Mouse (Mus musculus) neural tube, embryonic 11.5 days (tissue): ENCODE measurements around the gene Urad. TPM values are rescaled to one million over a fixed set of nuclear protein-coding genes. Genes with fewer than 3 reads are reported as not detected.

ENCODE experiments used
- ATAC-seq: fragments of 200-750 bp; cut with Nextera tagmentation; 2 replicates; pipeline ENCODE4 v1.8.0; 2017; ENCODE audit warnings: moderate number of reproducible peaks, mild to moderate bottlenecking, moderate TSS enrichment, moderate library complexity; ENCODE audit not compliant: insufficient read depth, low FRiP score, low TSS enrichment
- DNase-seq: peaks from one replicate; pipeline ENCODE4 v3.0.0-alpha.2; 2015; ENCODE audit warnings: low spot score
- H3K27ac ChIP-seq: fragments of 300-500 bp; sonication (generic); 2 replicates; pipeline ENCODE4 v1.5.1; 2014; ENCODE audit warnings: low read depth, mild to moderate bottlenecking, low read length
- H3K27me3 ChIP-seq: fragments of 300-500 bp; sonication (generic); 2 replicates; pipeline ENCODE4 v1.6.1; 2014; ENCODE audit warnings: mild to moderate bottlenecking, low read length, mixed read lengths; ENCODE audit not compliant: control insufficient read depth, insufficient read depth
- H3K36me3 ChIP-seq: fragments of 300-500 bp; sonication (generic); 2 replicates; pipeline ENCODE4 v1.6.1; 2014; ENCODE audit warnings: mild to moderate bottlenecking, low read length, moderate library complexity, mixed read lengths; ENCODE audit not compliant: control insufficient read depth, insufficient read depth
- H3K4me1 ChIP-seq: fragments of 300-500 bp; sonication (generic); 2 replicates; pipeline ENCODE4 v1.6.1; 2014; ENCODE audit warnings: low read length, mixed read lengths; ENCODE audit not compliant: control insufficient read depth, insufficient read depth
- H3K4me2 ChIP-seq: fragments of 300-500 bp; sonication (generic); 2 replicates; pipeline ENCODE4 v1.6.1; 2014; ENCODE audit warnings: low read depth, mild to moderate bottlenecking, moderate library complexity
- H3K4me3 ChIP-seq: fragments of 300-500 bp; sonication (generic); 2 replicates; pipeline ENCODE4 v1.5.1; 2014; ENCODE audit warnings: low read depth, low read length
- H3K9ac ChIP-seq: fragments of 300-500 bp; sonication (generic); 2 replicates; pipeline ENCODE4 v1.6.1; 2014; ENCODE audit warnings: mild to moderate bottlenecking, low read length
- H3K9me3 ChIP-seq: fragments of 300-500 bp; sonication (generic); 2 replicates; pipeline ENCODE4 v1.6.1; 2016; ENCODE audit warnings: low read length; ENCODE audit not compliant: control insufficient read depth
- WGBS: fragments of 180-500 bp; shearing (Covaris S2); extraction: QIAGEN DNeasy Blood & Tissue Kit; methylation state at CpG from one replicate; pipeline ENCODE4 v1.1.7; 2014; 5-methylcytosine and 5-hydroxymethylcytosine counted together
- polyA plus RNA-seq: library from polyadenylated mRNA; unstranded; fragments of >200 nt; fragmentation: Nextera tagmentation; extraction: Ambion mirVana; gene quantifications from 2 replicates; pipeline ENCODE4 v1.2.1, GENCODE M21; 2014

The Urad gene
- polyA plus RNA-seq, 1 experiment from 2014 or later = not detected

DNA sequence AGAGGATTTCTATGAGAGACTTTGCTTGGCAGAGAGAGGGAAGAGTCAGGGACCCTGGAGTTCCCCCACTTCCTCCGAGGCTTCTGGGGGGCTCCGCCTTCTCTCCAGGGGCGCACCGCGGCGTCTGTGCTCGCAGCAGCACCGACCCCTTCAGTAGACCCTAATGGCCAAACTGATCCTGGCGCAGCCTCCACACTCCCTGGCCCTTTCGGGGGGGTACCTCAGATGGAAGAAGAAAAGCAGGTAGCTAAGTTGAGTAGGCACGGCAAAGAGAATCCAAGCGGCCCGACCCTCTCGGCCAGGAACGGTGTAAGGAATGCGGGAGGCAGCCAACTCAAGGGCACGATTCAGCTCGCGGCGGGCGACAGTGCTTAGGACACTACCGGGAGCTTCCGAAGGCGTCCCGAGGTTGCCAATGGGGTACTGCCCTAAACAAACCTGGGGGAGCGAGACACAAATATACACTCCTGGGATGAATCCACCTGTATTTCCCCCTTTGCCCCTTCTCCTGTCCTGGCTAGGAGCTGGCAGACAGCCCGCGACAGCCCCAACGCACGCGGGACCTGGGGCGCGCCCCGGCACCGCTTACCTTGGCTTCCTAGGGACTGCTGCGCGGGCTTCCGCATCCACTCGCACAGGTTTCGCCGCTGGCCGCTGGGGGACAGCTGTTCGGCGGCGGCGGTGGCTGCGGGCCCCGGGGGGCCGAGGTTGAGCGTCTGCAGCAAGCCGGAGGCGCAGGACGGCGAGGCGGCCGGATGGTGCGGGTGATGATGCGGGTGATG is 16.2 kb downstream of the Urad start:
- no peaks in the 10 kb centered on the region for H3K36me3 ChIP-seq
- H3K9me3 ChIP-seq = no peaks in the 10 kb centered on the region
- no peak overlapping the region for H3K4me2 ChIP-seq
- H3K4me3 ChIP-seq = peak overlapping the region; percentile 10
- peaks cover 100% of the 10 kb centered on the region for H3K27me3 ChIP-seq
- no peak overlapping the region for H3K27ac ChIP-seq
- peaks cover 7% of the 10 kb centered on the region for H3K4me1 ChIP-seq
- no peak for DNase-seq
- H3K9ac ChIP-seq = no peak overlapping the region
- under 1% methylated on average over 56 of the region's 58 CpGs for WGBS
- no peak for ATAC-seq

DNA sequence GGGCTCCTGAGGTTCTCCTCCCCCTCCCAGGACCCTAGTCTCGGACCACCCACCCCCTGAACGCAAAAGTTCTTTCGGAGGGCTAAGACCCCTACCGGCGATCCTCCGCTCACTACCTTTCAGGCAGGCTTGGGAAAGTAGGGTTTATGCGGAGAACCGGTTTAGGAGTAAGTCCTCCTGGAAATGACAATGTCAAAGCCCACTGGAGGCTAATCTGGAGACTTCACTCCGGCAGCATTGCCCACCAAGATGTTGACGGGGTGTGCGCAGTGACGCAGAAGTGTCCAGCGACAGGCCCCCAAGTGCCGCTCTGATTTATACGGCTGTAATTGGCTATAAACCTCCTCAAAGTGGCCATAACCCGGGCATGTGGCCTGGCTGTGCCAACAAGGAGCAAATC is 17.1 kb downstream of the Urad start:
- H3K9me3 ChIP-seq = no peaks in the 10 kb centered on the region
- no peak overlapping the region for H3K27ac ChIP-seq
- no peaks in the 10 kb centered on the region for H3K36me3 ChIP-seq
- 0% methylated on average over 16 of the region's 16 CpGs for WGBS
- peaks cover 7% of the 10 kb centered on the region for H3K4me1 ChIP-seq
- H3K9ac ChIP-seq = no peak overlapping the region
- DNase-seq (no peak), ATAC-seq (no peak)
- H3K4me2 ChIP-seq = no peak overlapping the region
- H3K4me3 ChIP-seq = no peak overlapping the region
- peaks cover 100% of the 10 kb centered on the region for H3K27me3 ChIP-seq

GRCm38 (mm10) chr5:147304276-147305155 is 17.7 kb downstream of the Urad start:
- H3K4me2 ChIP-seq = peak overlapping the region; percentile 10
- H3K36me3 ChIP-seq = no peaks in the 10 kb centered on the region
- no peak overlapping the region for H3K27ac ChIP-seq
- H3K9me3 ChIP-seq = no peaks in the 10 kb centered on the region
- DNase-seq (no peak), ATAC-seq (no peak)
- under 1% methylated on average over 53 of the region's 54 CpGs for WGBS
- no peak overlapping the region for H3K9ac ChIP-seq
- peaks cover 7% of the 10 kb centered on the region for H3K4me1 ChIP-seq
- H3K4me3 ChIP-seq = no peak overlapping the region
- peaks cover 100% of the 10 kb centered on the region for H3K27me3 ChIP-seq

DNA sequence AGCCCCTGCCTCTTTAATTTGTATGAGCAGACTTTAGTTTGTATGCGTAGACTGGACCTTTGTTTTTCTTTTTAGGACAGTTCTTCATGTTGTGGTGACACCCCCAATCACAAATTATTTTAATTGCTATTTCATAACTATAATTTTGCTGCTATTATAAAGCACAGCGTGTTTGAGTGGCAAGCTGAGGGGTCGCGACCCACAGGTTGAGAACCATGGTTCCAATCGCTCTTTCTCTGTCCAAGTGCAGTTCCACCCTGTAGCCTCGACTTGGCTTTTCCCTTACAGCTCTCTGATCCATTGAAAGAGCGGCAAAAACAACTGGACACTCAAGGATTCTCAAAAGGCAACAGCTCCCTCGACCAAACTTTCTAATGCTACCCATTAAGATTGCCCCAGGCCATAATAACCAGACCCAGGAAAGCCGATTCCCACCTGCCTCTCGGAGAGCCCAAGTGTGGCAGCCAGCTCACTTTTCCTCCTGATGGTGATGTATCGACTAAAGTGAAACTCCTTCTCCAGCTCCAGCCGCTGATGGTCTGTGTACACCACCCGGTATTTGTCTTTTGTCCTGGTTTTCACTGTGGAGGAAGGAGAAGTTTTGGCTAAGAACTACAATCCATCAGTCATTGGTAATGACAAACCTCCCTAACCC is 19.4 kb downstream of the Urad start:
- Histone ChIP-seq H3K4me3 (no peak overlapping the region), H3K27ac (no peak overlapping the region), H3K4me1 (peaks cover 7% of the 10 kb centered on the region), H3K9me3 (no peaks in the 10 kb centered on the region), H3K27me3 (peaks cover 96% of the 10 kb centered on the region), H3K36me3 (no peaks in the 10 kb centered on the region), H3K9ac (no peak overlapping the region), H3K4me2 (no peak overlapping the region)
- DNase-seq = no peak
- ATAC-seq = no peak
- 6% methylated on average over 13 of the region's 13 CpGs for WGBS

GRCm38 (mm10) chr5:147302141-147302540 is 20.1 kb downstream of the Urad start:
- H3K4me1 ChIP-seq = peaks cover 7% of the 10 kb centered on the region
- WGBS = 12% methylated on average over 8 of the region's 8 CpGs
- H3K27ac ChIP-seq = no peak overlapping the region
- H3K36me3 ChIP-seq = no peaks in the 10 kb centered on the region
- H3K9ac ChIP-seq = no peak overlapping the region
- H3K4me3 ChIP-seq = no peak overlapping the region
- peaks cover 93% of the 10 kb centered on the region for H3K27me3 ChIP-seq
- H3K4me2 ChIP-seq = no peak overlapping the region
- ATAC-seq (no peak), DNase-seq (no peak)
- H3K9me3 ChIP-seq = no peaks in the 10 kb centered on the region

GRCm38 (mm10) chr5:147301781-147302070 is 20.5 kb downstream of the Urad start:
- Histone ChIP-seq H3K4me3 (no peak overlapping the region), H3K4me2 (no peak overlapping the region), H3K9me3 (no peaks in the 10 kb centered on the region), H3K36me3 (no peaks in the 10 kb centered on the region), H3K27me3 (peaks cover 88% of the 10 kb centered on the region), H3K27ac (no peak overlapping the region), H3K9ac (no peak overlapping the region), H3K4me1 (peaks cover 7% of the 10 kb centered on the region)
- WGBS = 5% methylated on average over 10 of the region's 10 CpGs
- ATAC-seq (no peak), DNase-seq (no peak)

DNA sequence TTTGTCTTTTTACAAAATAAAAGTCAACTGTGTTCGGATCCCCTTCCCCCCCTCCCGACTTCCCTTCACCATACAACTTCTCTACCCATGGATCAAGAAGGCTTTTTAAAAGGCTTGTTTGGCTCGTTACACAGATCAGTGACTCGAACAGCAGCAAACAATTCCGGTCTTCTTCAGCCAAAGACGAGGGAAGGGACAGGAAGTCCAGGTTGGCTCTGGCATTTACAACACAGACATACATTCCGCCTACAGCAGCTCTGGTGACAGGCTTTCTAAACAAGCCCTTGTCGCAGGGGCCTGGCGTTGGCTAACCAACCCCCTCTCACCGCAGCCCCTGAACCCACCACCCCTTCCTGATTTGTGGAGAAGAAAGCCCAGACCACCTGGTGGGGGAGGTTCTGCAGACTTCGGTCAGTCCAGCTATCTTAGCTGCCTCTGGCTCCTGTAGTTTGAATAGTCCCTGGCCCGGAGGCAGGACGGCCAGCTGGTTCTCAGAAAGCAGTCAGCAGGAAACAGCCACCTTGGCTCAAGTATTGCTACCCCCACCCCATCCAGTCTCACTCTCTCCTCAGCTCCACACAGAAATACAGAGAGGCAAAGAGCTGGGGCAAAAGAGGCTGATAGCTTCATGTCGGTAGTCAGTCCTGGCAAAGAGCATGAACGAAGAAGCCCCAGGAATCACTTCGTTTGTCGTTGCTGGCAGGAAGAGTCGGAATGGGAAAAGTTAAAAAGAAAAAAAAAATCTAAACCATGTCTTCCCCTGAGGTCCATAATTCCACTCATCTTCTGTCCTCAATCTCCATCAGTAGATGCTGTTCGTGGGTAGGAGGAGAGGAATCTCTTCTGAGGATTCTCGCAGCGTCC is 21.1 kb downstream of the Urad start:
- ATAC-seq (no peak), DNase-seq (no peak)
- no peaks in the 10 kb centered on the region for H3K9me3 ChIP-seq
- no peak overlapping the region for H3K4me3 ChIP-seq
- peaks cover 83% of the 10 kb centered on the region for H3K27me3 ChIP-seq
- no peak overlapping the region for H3K4me2 ChIP-seq
- no peak overlapping the region for H3K9ac ChIP-seq
- H3K27ac ChIP-seq = no peak overlapping the region
- 6% methylated on average over 21 of the region's 21 CpGs for WGBS
- H3K4me1 ChIP-seq = peaks cover 3% of the 10 kb centered on the region
- no peaks in the 10 kb centered on the region for H3K36me3 ChIP-seq

DNA sequence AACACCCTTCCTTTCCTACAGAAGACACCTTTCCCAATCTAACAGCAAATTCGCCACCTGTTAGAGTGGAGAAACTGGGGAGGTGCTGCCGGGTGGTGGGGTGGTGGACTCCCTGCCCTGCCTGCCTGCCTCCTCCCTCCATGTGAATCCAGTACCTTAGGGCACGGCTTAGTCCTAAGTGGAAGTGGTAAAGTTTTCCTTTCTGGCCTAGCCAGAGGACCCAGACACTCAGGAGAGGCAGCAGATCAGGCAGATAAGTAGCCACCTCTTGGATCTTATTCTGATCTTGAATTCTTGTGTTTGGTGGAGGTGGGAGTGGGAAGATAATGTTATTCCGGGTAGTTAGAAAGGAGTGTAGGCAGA is 22.3 kb downstream of the Urad start:
- Histone ChIP-seq H3K36me3 (no peaks in the 10 kb centered on the region), H3K9me3 (no peaks in the 10 kb centered on the region), H3K27me3 (peaks cover 78% of the 10 kb centered on the region), H3K4me1 (no peaks in the 10 kb centered on the region; the same call in none of the 2 replicates), H3K27ac (no peak overlapping the region), H3K4me2 (peak overlapping the region; percentile 37), H3K9ac (no peak overlapping the region), H3K4me3 (0 out of 2 replicates have a peak overlapping the region, but pooled peaks have one; percentile 6)
- ATAC-seq (no peak), DNase-seq (no peak)
- 3% methylated on average over 4 of the region's 4 CpGs for WGBS
